Mouse (Mus musculus): ENCODE measurements around the gene Mbl2.
"Not testable (repeated sequence)": the region's sequence is repeated elsewhere in the genome, so short reads cannot be mapped to it uniquely, and the experiment has no call there.

The Mbl2 gene

GRCm38 (mm10) chr19:30232691-30233090, at the start of gene Mbl2:
TSS of gene Mbl2 (plus strand) at chr19:30232942.
- no peak for DNase-seq (ENCODE audit: low spot score)

- DNase-seq (ENCODE audit: low spot score) = no peak
Measured at GRCm38 (mm10) chr19:30185536-30185935, 47.2 kb upstream of the Mbl2 start.

- DNase-seq (ENCODE audit: low spot score) = no peak
Measured at GRCm38 (mm10) chr19:30187232-30187631, 45.5 kb upstream of the Mbl2 start.

- no peak for DNase-seq (ENCODE audit: low spot score)
Measured at GRCm38 (mm10) chr19:30194999-30195398, 37.7 kb upstream of the Mbl2 start.

- no peak for DNase-seq (ENCODE audit: low spot score)
Measured at GRCm38 (mm10) chr19:30202177-30202576, 30.6 kb upstream of the Mbl2 start.

- peak; percentile 2 for DNase-seq (ENCODE audit: low spot score)
Measured at GRCm38 (mm10) chr19:30205159-30205816, 27.5 kb upstream of the Mbl2 start.

- DNase-seq (ENCODE audit: low spot score) = no peak
Measured at GRCm38 (mm10) chr19:30205874-30206273, 26.9 kb upstream of the Mbl2 start.

- no peak for DNase-seq (ENCODE audit: low spot score)
Measured at GRCm38 (mm10) chr19:30206981-30207380, 25.8 kb upstream of the Mbl2 start.

GRCm38 (mm10) chr19:30209006-30209405, 23.7 kb upstream of the Mbl2 start:
- not testable (repeated sequence) for DNase-seq (ENCODE audit: low spot score)

GRCm38 (mm10) chr19:30214026-30214425, 18.7 kb upstream of the Mbl2 start:
- DNase-seq (ENCODE audit: low spot score) = no peak

GRCm38 (mm10) chr19:30215736-30216135, 17.0 kb upstream of the Mbl2 start:
- DNase-seq (ENCODE audit: low spot score) = not testable (repeated sequence)

GRCm38 (mm10) chr19:30216186-30216585, 16.6 kb upstream of the Mbl2 start:
- no peak for DNase-seq (ENCODE audit: low spot score)

- DNase-seq (ENCODE audit: low spot score) = peak; percentile 23
Measured at GRCm38 (mm10) chr19:30217335-30217734, 15.4 kb upstream of the Mbl2 start.

GRCm38 (mm10) chr19:30222593-30222992, 10.1 kb upstream of the Mbl2 start:
- not testable (repeated sequence) for DNase-seq (ENCODE audit: low spot score)

GRCm38 (mm10) chr19:30229477-30229876, 3.3 kb upstream of the Mbl2 start:
- DNase-seq (ENCODE audit: low spot score) = no peak

GRCm38 (mm10) chr19:30234416-30234815, 1.7 kb downstream of the Mbl2 start:
- DNase-seq (ENCODE audit: low spot score) = no peak

- DNase-seq (ENCODE audit: low spot score) = no peak
Measured at GRCm38 (mm10) chr19:30247359-30247758, 14.6 kb downstream of the Mbl2 start.

GRCm38 (mm10) chr19:30248822-30249221, 16.1 kb downstream of the Mbl2 start:
- DNase-seq (ENCODE audit: low spot score) = peak; percentile 4

- DNase-seq (ENCODE audit: low spot score) = no peak
Measured at GRCm38 (mm10) chr19:30252253-30252652, 19.5 kb downstream of the Mbl2 start.

- DNase-seq (ENCODE audit: low spot score) = no peak
Measured at GRCm38 (mm10) chr19:30256339-30256738, 23.6 kb downstream of the Mbl2 start.

- no peak for DNase-seq (ENCODE audit: low spot score)
Measured at GRCm38 (mm10) chr19:30281125-30281524, 48.4 kb downstream of the Mbl2 start.

- DNase-seq (ENCODE audit: low spot score) = no peak
Measured at GRCm38 (mm10) chr19:30287899-30288490, 55.3 kb downstream of the Mbl2 start.
